Mouse (Mus musculus): ENCODE data around the gene Helz2. TPM values are rescaled to one million over a fixed set of nuclear protein-coding genes. Genes with fewer than 3 reads are reported as not detected.

Helz2 gene
- polyA plus RNA-seq, 1 experiment from 2014 or later = 1.7 TPM

- no peak for ATAC-seq (ENCODE audit: insufficient number of reproducible peaks, low FRiP score)
- no peak overlapping the region for H3K9ac ChIP-seq
- no peaks in the 10 kb centered on the region for H3K27me3 ChIP-seq (replicated peaks)
- peaks cover 54% of the 10 kb centered on the region for H3K36me3 ChIP-seq
- H3K4me2 ChIP-seq = no peak overlapping the region
- no peak overlapping the region for H3K27ac ChIP-seq (ENCODE audit: poor library complexity, severe bottlenecking)
- WGBS = 90% methylated on average over 2 of the region's 2 CpGs
- H3K4me3 ChIP-seq = no peak overlapping the region
- H3K4me1 ChIP-seq (replicated peaks) = no peaks in the 10 kb centered on the region
- no peaks in the 10 kb centered on the region for H3K9me3 ChIP-seq (replicated peaks)
Observed at GRCm38 (mm10) chr2:181272092-181272491, 30.3 kb upstream of the Helz2 start.

DNA sequence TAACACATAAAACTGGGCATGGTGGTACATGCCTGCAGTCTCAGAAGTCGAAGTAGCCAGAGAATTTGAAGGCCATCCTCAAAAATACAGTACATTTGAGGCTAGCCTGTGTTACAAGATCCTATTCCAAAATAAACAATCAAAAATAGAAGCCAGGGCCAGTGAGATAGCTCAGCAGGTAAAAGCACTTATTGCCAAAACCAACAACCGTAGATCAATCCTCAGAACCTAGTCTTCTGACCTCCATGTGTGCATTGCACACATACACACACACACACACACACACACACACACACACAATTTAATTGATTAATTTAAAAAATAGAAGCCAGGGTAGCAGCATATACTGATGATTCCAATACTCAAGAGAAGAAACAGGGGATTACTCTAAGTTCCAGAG lies 25.0 kb upstream of the Helz2 start:
- Histone ChIP-seq H3K4me2 (no peak overlapping the region), H3K4me1 (replicated peaks) (no peaks in the 10 kb centered on the region), H3K36me3 (peaks cover 72% of the 10 kb centered on the region), H3K27ac (ENCODE audit: poor library complexity, severe bottlenecking) (no peak overlapping the region), H3K27me3 (replicated peaks) (no peaks in the 10 kb centered on the region), H3K4me3 (no peak overlapping the region), H3K9me3 (replicated peaks) (no peaks in the 10 kb centered on the region), H3K9ac (no peak overlapping the region)
- ATAC-seq (ENCODE audit: insufficient number of reproducible peaks, low FRiP score) = no peak
- 88% methylated on average over 2 of the region's 2 CpGs for WGBS

GRCm38 (mm10) chr2:181253248-181253647 lies 11.4 kb upstream of the Helz2 start:
- no peak overlapping the region for H3K4me2 ChIP-seq
- no peaks in the 10 kb centered on the region for H3K9me3 ChIP-seq (replicated peaks)
- no peak for ATAC-seq (ENCODE audit: insufficient number of reproducible peaks, low FRiP score)
- peaks cover 63% of the 10 kb centered on the region for H3K36me3 ChIP-seq
- H3K9ac ChIP-seq = no peak overlapping the region
- WGBS = 88% methylated on average over 1 of the region's 1 CpGs
- no peaks in the 10 kb centered on the region for H3K27me3 ChIP-seq (replicated peaks)
- H3K4me3 ChIP-seq = no peak overlapping the region
- H3K4me1 ChIP-seq (replicated peaks) = no peaks in the 10 kb centered on the region
- no peak overlapping the region for H3K27ac ChIP-seq (ENCODE audit: poor library complexity, severe bottlenecking)

GRCm38 (mm10) chr2:181251841-181252240 lies 10.0 kb upstream of the Helz2 start:
- no peak overlapping the region for H3K9ac ChIP-seq
- WGBS = 81% methylated on average over 1 of the region's 1 CpGs
- H3K9me3 ChIP-seq (replicated peaks) = no peaks in the 10 kb centered on the region
- no peaks in the 10 kb centered on the region for H3K4me1 ChIP-seq (replicated peaks)
- ATAC-seq (ENCODE audit: insufficient number of reproducible peaks, low FRiP score) = no peak
- no peaks in the 10 kb centered on the region for H3K27me3 ChIP-seq (replicated peaks)
- H3K4me3 ChIP-seq = no peak overlapping the region
- H3K36me3 ChIP-seq = peaks cover 53% of the 10 kb centered on the region
- no peak overlapping the region for H3K27ac ChIP-seq (ENCODE audit: poor library complexity, severe bottlenecking)
- no peak overlapping the region for H3K4me2 ChIP-seq

- Histone ChIP-seq H3K4me3 (no peak overlapping the region), H3K27ac (ENCODE audit: poor library complexity, severe bottlenecking) (no peak overlapping the region), H3K4me2 (no peak overlapping the region), H3K27me3 (replicated peaks) (no peaks in the 10 kb centered on the region), H3K36me3 (peaks cover 31% of the 10 kb centered on the region), H3K9me3 (replicated peaks) (no peaks in the 10 kb centered on the region), H3K9ac (no peak overlapping the region), H3K4me1 (replicated peaks) (no peaks in the 10 kb centered on the region)
- 80% methylated on average over 10 of the region's 10 CpGs for WGBS
- ATAC-seq (ENCODE audit: insufficient number of reproducible peaks, low FRiP score) = no peak
Observed at GRCm38 (mm10) chr2:181249217-181249616, 7.4 kb upstream of the Helz2 start.

DNA sequence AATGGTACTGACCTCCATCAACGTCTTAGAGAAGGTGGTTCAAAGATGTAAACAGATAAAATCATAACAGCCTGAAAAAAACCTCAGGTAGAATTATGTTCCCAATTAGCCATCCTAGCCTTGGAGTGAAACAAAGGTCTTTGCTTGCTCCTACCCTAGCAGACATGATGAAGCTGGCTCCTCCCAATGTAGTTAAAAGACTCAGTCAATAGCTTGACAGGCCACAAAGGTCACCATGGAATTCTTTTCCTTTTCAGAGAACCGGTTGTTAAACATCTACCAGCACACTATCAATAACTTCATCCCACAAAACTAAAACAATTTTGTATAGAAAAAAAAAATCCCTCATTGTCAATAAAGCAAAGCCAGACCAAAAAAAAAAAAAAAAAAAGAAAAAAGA lies 3.2 kb upstream of the Helz2 start:
- no peaks in the 10 kb centered on the region for H3K9me3 ChIP-seq (replicated peaks)
- 45% methylated on average over 2 of the region's 2 CpGs for WGBS
- no peak for ATAC-seq (ENCODE audit: insufficient number of reproducible peaks, low FRiP score)

DNA sequence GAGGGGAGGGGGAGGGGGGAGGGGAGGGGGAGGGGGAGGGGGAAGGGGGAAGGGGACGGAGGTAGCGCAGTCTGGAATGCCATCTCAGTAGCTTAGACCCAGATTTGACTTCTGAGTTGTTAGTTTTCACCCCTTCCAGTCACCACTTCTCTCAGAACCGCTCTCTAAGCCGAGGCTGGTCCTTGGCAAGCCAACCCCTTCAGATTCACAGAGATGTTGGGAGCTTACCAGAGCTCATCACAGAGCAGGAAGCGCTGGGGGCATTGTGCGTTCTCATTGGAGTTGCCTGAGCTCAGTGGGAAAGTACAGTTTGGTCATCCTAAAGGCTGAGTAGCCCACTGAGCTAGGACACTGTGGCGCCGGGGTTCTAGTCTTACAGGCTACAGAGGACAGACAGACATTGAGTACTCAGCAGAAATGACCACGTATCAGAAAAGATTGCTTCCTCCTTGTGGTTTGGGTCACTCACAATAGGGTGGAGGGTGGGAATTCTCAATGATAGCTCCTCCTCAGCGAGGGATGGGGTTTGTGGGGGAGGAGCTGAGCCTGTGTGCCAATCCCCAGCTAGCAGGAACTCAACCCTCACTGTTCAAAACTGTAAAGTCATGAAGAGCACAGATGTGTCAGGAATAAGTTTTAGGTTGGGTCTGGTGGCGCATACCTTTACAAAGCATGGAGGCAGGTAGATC lies 2.0 kb upstream of the Helz2 start:
- ATAC-seq (ENCODE audit: insufficient number of reproducible peaks, low FRiP score) = no peak
- 0 out of 2 replicates have a peak overlapping the region, but pooled peaks have one; percentile 1 for H3K4me2 ChIP-seq

More for the DNA sequence above, 3.2 kb upstream of the Helz2 start:
- Histone ChIP-seq H3K27ac (ENCODE audit: poor library complexity, severe bottlenecking) (no peak overlapping the region), H3K4me1 (replicated peaks) (peaks cover 8% of the 10 kb centered on the region; the same call in 1 of the 2 replicates), H3K36me3 (no peaks in the 10 kb centered on the region), H3K4me3 (no peak overlapping the region), H3K9ac (no peak overlapping the region), H3K27me3 (replicated peaks) (no peaks in the 10 kb centered on the region), H3K4me2 (no peak overlapping the region)

GRCm38 (mm10) chr2:181242314-181242665 lies 463 bp upstream of the Helz2 start:
- ATAC-seq (ENCODE audit: insufficient number of reproducible peaks, low FRiP score) = no peak
- Histone ChIP-seq H3K4me1 (replicated peaks) (peaks cover 8% of the 10 kb centered on the region; the same call in 1 of the 2 replicates), H3K9me3 (replicated peaks) (no peaks in the 10 kb centered on the region), H3K27me3 (replicated peaks) (no peaks in the 10 kb centered on the region), H3K9ac (no peak overlapping the region), H3K4me2 (peak overlapping the region; percentile 69), H3K27ac (ENCODE audit: poor library complexity, severe bottlenecking) (no peak overlapping the region), H3K4me3 (peak overlapping the region; percentile 52), H3K36me3 (0 out of 2 replicates have a peak, but pooled peaks cover 9% of the 10 kb centered on the region)
- WGBS = 67% methylated on average over 3 of the region's 3 CpGs

More for the DNA sequence above, 2.0 kb upstream of the Helz2 start:
- Histone ChIP-seq H3K9ac (no peak overlapping the region), H3K9me3 (replicated peaks) (no peaks in the 10 kb centered on the region), H3K36me3 (0 out of 2 replicates have a peak, but pooled peaks cover 2% of the 10 kb centered on the region), H3K4me1 (replicated peaks) (peaks cover 8% of the 10 kb centered on the region; the same call in 1 of the 2 replicates), H3K4me3 (no peak overlapping the region), H3K27me3 (replicated peaks) (no peaks in the 10 kb centered on the region), H3K27ac (ENCODE audit: poor library complexity, severe bottlenecking) (no peak overlapping the region)
- 26% methylated on average over 11 of the region's 11 CpGs for WGBS

- peak overlapping the region; percentile 69 for H3K4me2 ChIP-seq
- H3K9me3 ChIP-seq (replicated peaks) = no peaks in the 10 kb centered on the region
- H3K9ac ChIP-seq = no peak overlapping the region
- H3K36me3 ChIP-seq = peaks cover 18% of the 10 kb centered on the region
- no peak overlapping the region for H3K27ac ChIP-seq (ENCODE audit: poor library complexity, severe bottlenecking)
- peak overlapping the region; percentile 52 for H3K4me3 ChIP-seq
- no peaks in the 10 kb centered on the region for H3K27me3 ChIP-seq (replicated peaks)
- WGBS = 86% methylated on average over 13 of the region's 13 CpGs
- peaks cover 8% of the 10 kb centered on the region; the same call in 1 of the 2 replicates for H3K4me1 ChIP-seq (replicated peaks)
- no peak for ATAC-seq (ENCODE audit: insufficient number of reproducible peaks, low FRiP score)
Observed at GRCm38 (mm10) chr2:181240806-181241440, 904 bp downstream of the Helz2 start.

DNA sequence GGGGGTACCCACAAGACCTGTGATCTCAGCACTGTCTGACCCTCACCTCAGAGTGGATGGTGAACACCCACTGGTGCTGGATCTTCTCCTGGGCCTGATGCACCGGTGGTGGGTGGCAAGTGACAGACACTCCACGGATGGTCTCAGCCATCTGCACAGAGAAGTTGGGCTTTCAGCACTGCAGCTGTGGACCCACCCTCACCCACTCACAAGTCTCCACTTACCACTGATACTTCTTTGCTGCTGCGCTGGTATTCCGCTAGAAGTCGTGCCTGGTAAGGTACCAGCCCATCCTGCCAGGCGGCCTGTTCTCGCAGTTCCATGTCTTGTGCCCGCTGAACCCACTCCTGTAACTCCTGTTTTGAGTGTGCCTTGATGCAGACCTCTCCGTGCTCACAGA lies 2.6 kb downstream of the Helz2 start:
- H3K27ac ChIP-seq (ENCODE audit: poor library complexity, severe bottlenecking) = no peak overlapping the region
- H3K27me3 ChIP-seq (replicated peaks) = no peaks in the 10 kb centered on the region
- no peak overlapping the region for H3K4me2 ChIP-seq
- ATAC-seq (ENCODE audit: insufficient number of reproducible peaks, low FRiP score) = no peak
- H3K4me3 ChIP-seq = no peak overlapping the region
- no peak overlapping the region for H3K9ac ChIP-seq
- peaks cover 8% of the 10 kb centered on the region; the same call in 1 of the 2 replicates for H3K4me1 ChIP-seq (replicated peaks)
- WGBS = 80% methylated on average over 9 of the region's 9 CpGs
- H3K9me3 ChIP-seq (replicated peaks) = no peaks in the 10 kb centered on the region
- H3K36me3 ChIP-seq = peaks cover 21% of the 10 kb centered on the region

- Histone ChIP-seq H3K27ac (ENCODE audit: poor library complexity, severe bottlenecking) (no peak overlapping the region), H3K9ac (no peak overlapping the region), H3K27me3 (replicated peaks) (no peaks in the 10 kb centered on the region), H3K36me3 (peaks cover 21% of the 10 kb centered on the region), H3K4me3 (no peak overlapping the region), H3K4me1 (replicated peaks) (peaks cover 8% of the 10 kb centered on the region; the same call in 1 of the 2 replicates), H3K4me2 (no peak overlapping the region), H3K9me3 (replicated peaks) (no peaks in the 10 kb centered on the region)
- WGBS = 63% methylated on average over 2 of the region's 2 CpGs
- ATAC-seq (ENCODE audit: insufficient number of reproducible peaks, low FRiP score) = no peak
Observed at GRCm38 (mm10) chr2:181238861-181239260, 3.0 kb downstream of the Helz2 start.
